Mouse (Mus musculus) common myeloid progenitor, adult 5-6 weeks (primary cell): Measurements from ENCODE around the gene Casp3. TPM values are rescaled to one million over a fixed set of nuclear protein-coding genes. Genes with fewer than 3 reads are reported as not detected.
"Not testable (repeated sequence)": the region's sequence is repeated elsewhere in the genome, so short reads cannot be mapped to it uniquely, and the experiment has no call there.

Experiments used
- ATAC-seq: replicated peaks from 2 replicates; pipeline ENCODE4 v1.8.0; 2016; ENCODE audit warnings: low read depth, mild to moderate bottlenecking, moderate TSS enrichment, inconsistent platforms; ENCODE audit not compliant: poor library complexity, severe bottlenecking
- total RNA-seq: library from RNA; stranded (forward); fragments of 200-1000, 187-1606 nt; gene quantifications from 2 replicates; pipeline ENCODE4 v1.2.3, GENCODE M21; 2017

Gene Casp3
- 191 and 192 TPM in 2 replicates for total RNA-seq

DNA sequence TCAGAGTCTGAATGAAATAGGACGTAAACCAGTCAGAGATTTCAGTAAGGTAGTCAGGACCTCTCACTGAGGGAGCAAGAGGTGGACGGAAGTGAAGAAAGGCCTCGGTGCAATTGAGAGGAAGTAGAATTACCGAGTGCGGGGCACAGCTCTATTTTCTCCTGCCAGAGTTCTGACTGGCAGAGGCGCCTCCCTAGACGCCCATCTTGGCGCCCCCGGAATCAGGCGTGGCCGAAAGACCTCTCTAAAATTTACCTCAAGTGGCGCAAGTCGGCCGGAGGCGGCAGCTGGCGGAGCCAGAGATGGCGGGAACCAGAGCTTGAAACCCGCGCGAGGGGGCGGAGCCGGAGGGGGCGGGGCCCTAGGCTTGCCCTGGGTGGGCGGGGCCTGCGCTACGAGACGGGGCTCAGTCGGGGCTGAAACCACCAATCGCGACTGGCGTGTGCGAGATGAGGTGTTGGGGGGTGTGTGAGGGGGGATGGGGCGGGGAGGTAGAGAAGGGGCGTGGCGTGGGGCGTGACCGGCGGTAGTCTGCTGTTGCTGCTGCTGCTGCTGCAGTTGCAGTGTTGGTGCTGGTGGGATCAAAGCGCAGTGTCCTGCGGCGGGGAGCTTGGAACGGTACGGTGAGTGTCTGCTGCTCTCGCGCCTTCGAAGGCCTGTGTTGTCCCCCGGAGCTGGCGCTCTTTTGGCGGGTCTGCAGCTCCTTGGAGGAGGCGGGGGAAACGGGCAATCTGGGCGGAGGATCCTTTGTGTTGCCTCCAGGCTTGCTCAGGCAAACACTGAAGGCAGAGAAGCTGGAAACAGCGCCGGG is at the start of gene Casp3, which contains the start of gene Primpol:
Casp3 (plus strand) TSS at position 413 of the 811 bp plus-strand sequence.
Primpol (minus strand) TSS at position 334 of the 811 bp plus-strand sequence.
- peak; percentile 79 for ATAC-seq

DNA sequence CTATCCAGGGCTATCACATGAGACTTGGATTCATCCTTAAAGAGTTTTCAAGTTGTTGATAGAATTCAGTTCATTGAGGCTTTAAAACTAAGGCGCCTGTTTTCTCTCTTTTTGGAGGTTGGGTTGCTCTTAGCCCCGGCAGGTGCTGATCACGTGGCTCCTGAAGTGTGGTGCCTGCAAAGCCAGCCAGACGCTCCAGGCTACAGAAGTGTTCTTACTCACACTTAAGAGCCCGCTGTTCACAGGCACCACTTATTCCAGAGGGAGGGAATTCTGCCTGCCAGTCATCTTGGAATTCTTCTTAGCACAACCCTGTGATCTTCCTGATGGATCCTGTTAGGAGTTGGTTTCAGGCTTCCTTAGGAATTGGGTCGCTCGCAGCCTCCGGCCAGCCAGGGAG is 49.1 kb upstream of the Casp3 start:
- no peak for ATAC-seq

DNA sequence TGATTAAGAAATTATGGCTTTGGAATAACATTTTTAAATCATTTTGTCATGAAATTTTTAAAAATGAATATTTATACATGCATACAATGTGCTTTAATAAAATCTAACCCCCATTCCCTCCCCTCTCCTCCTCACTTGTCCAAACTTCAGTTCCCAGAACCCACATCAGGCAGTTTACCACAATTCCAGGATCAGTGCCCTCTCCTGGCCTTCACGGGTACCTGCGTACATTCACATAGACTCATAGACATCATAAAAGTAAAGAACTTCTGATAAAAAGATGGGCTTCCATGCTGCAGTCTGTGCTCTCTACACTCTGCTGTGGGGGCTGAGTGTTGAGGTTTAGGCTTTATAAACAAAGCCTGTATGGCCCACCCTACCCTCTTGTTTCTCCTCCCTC is 48.1 kb upstream of the Casp3 start:
- ATAC-seq: peak; percentile 50

DNA sequence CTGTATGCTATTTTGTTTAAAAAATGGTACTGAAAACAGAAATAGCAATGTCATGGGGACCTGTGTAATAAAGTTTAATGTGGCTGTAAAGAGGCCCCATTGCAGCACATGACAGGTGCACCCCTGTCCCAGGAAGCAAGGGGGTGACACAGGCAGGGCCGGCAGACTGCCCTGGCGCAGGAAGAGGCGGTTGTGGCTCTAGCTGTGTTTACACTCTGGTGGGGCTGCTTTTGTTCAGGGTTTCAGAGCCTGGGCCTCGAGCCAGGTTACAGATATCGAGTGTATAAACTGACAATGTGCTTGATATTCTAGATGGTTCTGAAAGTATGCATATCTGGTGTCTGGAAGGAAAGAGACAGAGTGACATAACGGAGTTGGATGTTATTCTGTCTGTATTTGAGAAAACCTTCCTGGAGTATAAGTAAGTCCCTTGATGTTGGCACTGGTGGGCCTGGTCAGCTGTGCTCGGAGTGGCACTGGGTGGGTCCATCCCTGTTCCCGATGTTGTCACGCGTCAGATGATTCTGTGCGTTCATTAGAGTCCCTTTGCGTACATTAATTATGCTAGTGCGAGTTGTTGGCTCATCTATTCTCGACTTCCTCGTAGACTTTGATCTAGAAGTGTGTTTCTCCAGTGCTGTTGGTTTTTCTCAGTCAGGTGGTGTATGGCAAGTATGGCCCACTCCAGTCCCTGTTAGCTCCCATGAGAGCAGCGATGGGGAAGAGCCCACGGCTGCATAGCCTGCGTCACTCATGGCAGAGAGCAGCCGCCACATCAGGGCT is 47.2 kb upstream of the Casp3 start:
- peak; percentile 57 for ATAC-seq

DNA sequence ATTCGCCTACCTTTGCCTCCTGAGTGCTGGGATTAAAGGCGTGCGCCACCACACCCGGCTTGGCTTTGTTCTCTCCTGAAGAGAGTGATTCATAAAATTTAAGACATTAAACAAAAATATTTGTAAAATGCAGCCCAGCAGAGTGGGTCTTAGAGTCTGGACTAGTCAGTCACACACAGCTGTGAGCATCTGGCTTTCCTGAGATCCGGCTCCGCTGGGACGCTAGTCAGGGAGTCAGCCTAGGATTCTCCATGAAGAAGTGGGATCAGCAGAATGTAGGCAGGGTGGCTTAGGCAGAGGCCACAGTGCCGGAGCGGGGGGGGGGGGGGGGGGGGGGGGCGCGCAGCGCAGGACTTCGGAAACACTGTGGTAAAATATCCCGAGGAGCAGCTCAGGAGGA is 46.4 kb upstream of the Casp3 start:
- no peak for ATAC-seq

DNA sequence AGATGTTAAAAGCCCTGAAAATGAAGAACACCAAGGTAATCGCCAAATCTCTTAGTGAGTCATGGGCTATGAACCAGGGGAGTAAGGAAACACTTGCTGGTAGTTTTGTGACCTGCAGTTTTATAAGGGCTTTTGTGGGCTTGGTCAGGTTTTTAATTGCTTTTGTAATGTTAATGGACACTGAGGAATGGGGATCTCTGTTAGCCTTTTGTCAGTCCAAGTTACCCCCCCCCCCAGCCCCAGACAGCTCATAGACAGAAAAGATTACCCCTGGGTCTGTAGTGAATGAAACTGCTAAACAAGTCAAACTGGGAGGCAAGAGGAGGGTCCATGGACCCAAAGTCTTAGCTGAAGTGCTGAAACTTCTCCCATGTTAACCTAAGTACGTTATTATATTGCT is 43.6 kb upstream of the Casp3 start:
- ATAC-seq: no peak

DNA sequence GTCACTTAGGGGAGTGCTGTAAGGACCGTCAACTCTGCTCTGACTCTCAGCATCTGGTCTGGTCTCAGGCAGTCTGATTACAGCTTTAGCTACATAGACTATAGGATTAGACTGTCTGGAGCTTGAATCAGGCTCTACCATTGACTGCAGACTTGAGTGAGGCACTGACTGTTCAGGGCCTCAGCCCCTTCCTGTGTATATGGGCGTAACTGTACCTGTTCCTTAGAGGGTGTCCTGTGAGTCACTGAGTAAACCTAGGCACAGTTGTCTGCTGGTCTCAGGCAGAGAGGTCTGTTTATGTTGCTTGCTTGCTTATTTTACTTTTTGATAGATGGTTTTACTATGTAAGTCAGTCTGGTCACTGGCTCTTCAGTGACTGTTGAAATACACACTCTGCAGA is 43.1 kb upstream of the Casp3 start:
- ATAC-seq: no peak

DNA sequence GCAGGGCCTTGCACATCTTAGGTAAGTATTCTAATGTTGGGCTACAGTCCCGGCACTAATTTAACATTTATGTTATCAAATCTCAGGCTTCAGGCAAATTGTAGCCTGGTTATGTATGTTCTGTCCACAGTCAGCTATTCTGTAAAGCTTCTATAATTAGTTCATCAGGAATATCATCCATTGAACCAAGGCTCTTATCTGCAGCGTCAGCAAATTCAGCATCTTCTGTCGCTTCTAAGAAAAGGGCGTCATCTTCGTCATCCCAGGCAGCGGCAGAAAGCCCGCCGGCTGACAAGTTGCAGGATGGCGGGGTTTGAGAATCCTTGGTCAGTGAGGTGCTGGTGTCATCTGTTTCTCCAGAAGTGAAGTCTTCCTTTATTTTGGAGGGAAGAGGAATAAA is 38.3 kb upstream of the Casp3 start:
- no peak for ATAC-seq

DNA sequence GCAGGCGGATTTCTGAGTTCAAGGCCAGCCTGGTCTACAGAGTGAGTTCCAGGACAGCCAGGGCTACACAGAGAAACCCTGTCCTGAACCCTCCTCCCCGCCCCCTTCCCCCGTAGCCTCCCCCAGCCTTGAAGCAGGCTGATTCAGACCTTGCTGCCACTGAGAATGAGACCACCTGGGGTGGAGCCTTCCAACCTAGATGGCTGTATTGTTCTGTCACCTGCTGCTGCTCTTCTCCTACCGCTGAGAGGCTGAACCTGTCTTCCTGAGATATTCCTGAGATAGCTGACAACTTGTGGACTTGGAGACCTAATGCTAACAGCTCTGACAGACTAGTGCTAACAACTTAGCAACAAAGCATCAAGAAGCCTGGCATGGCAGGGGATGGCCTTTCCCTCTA is 32.8 kb upstream of the Casp3 start:
- ATAC-seq: not testable (repeated sequence)

DNA sequence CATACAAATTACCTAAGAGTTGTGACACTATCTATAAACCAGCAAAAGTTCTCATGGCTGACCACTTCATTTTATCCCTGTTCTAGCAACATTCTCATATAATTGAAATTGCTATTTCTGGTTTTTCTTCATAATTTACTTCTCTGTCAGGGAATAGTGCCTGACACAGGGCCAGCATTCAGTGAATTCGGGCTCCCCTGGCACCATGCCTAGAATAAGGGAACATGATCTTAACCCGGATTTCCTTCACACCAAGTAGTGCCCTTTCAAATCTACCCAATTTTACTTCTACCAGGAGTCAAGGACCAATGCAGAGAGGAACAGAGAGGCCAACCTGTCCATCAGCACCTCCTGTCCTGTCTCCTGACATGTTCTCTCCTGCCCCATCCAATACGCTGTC is 31.5 kb upstream of the Casp3 start:
- no peak; the same call in 1 of the 2 replicates for ATAC-seq

DNA sequence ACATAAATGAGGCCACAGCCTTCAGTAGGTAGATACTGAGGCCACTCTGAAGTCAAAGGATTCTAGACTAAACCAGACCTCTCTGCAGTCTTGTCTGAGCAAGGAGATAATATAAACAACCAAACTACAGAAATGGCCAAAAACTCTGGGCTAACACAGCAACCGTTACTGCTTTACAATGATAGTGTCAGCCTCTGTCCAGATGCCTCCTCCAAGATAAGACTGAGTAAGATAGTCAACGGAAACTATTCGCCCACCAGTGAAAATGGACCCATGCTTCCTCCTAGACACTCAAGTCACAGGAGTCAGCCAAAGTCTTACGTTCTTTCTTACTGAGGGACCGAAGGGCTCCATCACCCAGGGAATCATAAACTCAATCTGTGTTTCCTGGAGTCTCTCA is 29.2 kb upstream of the Casp3 start:
- peak; percentile 71 for ATAC-seq

DNA sequence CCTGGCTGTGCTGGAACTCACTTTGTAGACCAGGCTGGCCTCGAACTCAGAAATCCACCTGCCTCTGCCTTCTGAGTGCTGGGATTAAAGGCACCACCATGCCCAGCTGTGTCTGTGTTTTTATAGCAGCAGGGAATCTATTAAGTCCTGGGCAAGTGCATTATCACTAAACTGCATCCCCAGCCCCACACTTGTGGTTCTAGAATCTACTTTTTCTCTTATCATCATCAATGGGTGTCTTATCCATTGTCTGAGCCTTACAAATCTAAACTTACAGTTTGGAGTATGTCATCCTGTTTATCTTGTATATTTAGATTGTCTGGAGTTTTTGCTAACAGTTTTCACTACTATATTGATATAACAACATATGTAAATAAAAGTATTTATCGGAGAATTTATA is 28.4 kb upstream of the Casp3 start:
- ATAC-seq: peak; percentile 43; the same call in 1 of the 2 replicates

DNA sequence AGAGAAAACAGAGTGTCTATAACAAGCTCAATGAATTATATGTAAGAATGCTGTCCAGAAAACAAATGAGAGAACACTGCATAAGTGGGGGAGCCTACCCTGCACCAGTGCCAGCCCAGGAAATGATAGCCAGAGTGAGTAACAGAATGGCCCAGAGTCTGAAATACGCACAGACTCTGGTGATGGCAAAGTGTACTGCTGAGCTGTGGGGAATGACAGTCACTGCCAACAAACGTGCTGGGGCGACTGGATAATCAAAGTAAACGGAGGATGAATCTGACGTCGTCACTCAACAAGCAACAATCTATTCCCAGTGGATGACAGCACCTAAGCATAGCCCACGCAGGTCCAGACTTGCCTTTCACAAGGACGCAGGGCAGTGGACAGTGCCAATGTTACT is 24.0 kb upstream of the Casp3 start:
- no peak for ATAC-seq

DNA sequence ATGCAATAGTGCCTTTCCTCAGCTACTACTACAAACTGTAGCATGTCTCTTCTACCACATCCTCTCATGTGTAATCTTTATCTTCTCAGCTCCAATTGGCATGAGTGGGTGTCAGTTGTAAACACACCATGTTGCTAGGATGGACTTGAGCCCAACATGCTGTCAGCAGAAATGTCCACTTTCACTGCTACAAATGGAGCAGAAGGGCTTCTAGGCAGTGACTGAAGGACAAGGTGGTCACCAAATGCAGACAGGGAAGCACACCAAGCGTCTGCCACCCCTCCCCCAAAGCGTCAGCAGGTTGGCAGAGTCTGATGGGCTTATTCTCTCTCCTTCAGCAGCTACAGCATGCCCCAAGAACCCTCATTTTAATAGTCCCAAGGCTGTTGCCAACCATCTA is 23.3 kb upstream of the Casp3 start:
- ATAC-seq: no peak

DNA sequence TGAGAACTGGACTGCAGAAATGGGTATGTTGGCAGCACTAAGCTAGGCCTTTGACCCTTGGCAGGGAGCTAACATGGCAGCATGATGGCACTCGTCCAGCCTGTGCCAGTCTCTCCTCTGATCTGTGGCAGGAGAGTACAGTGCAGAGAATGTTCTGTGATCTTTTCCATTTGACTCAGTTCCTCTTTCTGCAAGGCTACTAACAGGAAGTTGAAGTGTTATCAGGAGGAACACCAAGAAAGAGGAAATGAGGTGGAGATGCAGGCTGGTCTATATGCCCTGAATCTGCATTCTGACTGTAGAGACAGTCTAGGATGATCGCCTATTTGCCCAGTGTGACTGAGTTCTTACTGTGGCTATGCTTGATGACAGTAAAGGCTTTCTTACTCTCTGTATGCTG is 21.5 kb upstream of the Casp3 start:
- ATAC-seq: peak; percentile 92

DNA sequence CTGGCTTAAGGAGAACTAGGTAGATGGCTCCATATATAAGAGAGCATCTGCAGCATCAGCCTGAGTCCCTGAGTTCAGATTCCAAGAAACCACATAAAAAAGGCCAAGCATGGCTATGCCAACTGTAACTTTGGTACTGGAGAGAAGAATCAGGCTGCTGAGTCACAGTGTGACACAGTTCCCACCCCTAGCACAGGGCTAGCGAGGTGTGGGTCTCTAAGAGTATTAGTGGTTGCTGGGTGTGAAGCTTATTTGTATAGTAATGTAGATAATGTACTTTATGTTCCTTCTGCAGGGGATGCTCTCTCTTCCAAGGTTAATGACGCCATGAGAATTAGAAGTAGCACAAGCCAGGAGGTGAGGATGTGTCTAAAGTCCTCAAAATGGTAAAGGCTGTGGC is 20.6 kb upstream of the Casp3 start:
- ATAC-seq: no peak

DNA sequence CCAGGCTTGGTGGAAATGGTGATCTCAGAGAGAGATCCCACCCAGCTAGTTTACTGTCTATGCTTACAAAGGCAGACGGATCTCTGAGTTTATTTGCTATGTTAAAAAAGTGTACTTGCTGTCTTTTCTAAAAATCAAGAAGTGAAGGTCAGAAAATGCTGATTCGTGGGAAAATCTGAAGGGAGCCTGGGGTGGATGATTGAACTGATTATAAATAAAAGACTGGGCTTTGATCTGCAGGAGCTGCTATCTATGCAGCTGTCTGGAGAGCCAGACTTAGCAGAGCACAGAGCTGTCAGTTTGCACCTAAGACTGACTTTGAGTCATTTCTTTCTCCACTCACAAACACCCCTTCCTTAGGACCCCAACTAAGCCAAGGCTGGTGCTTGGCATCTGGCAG is 19.7 kb upstream of the Casp3 start:
- no peak for ATAC-seq

DNA sequence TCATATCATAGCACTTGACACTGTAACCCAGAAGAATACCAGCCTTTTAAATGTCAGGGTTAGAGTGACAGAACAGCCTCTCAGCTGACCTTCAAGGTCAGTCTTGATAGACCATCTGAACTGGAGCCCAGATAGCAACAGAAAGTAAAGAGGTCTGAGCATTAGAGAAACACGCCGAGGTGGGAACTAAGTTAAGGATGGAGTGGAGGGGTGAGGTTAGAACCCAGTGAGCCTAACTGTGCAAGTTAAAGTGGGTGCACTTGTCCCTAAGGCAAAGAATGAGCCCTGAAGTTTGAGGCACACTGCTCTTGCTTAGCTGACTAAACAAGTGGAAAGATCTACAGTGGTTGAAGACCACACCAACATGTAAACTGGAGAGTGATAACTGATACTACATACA is 19.0 kb upstream of the Casp3 start:
- ATAC-seq: no peak

DNA sequence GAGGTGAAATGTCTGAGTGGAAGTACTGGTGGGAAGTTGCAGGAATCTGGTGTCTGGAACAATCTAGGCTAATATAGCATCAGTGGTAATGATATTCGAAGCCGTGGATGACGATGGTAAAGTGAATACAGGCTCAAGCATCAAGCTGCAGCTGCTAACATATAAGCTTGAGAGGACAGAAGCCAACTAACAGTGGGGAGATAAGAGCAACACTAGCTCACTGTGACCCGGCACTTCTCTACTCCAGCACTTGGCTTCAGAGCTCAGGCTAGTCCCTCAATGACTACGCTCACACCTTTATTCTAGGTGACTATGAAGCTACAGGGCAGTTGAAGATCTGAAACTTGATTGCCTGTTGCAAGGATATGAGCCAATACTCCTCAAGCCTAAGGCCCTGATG is 18.3 kb upstream of the Casp3 start:
- ATAC-seq: no peak

DNA sequence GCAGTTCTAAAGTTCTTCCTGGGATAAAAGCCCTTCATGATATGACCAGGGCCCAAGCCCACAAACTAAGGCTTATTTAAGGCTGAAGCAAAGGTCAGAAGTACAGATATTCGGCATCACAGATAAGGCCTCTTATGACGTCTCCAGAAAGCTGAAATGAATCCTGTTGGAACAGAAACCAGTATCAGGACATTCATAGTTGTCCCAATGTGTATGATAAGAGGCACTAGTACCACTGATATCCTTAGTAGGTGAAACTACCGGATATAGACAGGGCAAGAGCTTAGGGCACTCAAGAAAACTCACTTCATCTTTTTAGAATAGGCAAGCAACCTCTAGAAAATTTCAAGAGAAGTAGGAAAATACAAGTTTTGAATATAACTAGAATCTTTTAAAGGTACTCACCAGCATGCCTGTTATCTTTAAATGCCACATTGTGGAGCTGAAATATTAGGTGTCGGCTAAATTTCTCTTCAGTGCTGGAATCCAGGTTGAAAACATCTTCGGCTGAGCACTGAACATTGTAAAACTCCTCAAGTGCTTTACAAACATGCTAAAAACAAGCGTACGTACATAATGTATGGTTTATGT is 17.7 kb upstream of the Casp3 start:
- ATAC-seq: no peak
